Mouse (Mus musculus) heart, postnatal 10 days (tissue): Measurements from ENCODE around the gene Olfr320. TPM values are rescaled to one million over a fixed set of nuclear protein-coding genes. Genes with fewer than 3 reads are reported as not detected.

Experiments used
- total RNA-seq, 2 experiments: library from RNA; stranded (reverse); gene quantifications; 2 replicates each; pipeline ENCODE4 v1.2.3; 2021

The Olfr320 gene
- total RNA-seq, 2 experiments from 2014 or later: not detected

Other genes with a start within 250 kb of the Olfr320 start
- gene Gm12253, start 248.5 kb upstream of the Olfr320 start, total RNA-seq: not detected
- not detected for gene Lypd9, start 228.2 kb upstream of the Olfr320 start, total RNA-seq
- gene Olfr30, start 218.8 kb upstream of the Olfr320 start, total RNA-seq: not detected
- gene Olfr332, start 188.5 kb upstream of the Olfr320 start, total RNA-seq: not detected
- gene Olfr331, start 178.5 kb upstream of the Olfr320 start, total RNA-seq: not detected
- gene Olfr330, start 146.3 kb upstream of the Olfr320 start, total RNA-seq: not detected
- gene Olfr329-ps, start 134.7 kb upstream of the Olfr320 start, total RNA-seq: not detected
- gene Olfr328, start 125.5 kb upstream of the Olfr320 start, total RNA-seq: under 1 TPM in 1 of 2 experiments, not detected in 1; 0.07 TPM
- gene Olfr224, start 110.5 kb upstream of the Olfr320 start, total RNA-seq: not detected
- gene Olfr325, start 103.4 kb upstream of the Olfr320 start, total RNA-seq: not detected
- gene Olfr324, start 86.0 kb upstream of the Olfr320 start, total RNA-seq: not detected
- gene 2210407C18Rik, start 65.0 kb upstream of the Olfr320 start, total RNA-seq: under 1 TPM; 0.52 to 0.79 TPM
- gene Olfr323, start 50.6 kb upstream of the Olfr320 start, total RNA-seq: not detected
- under 1 TPM in 1 of 2 experiments, not detected in 1; 0.12 TPM for gene Trim58, start 40.6 kb upstream of the Olfr320 start, total RNA-seq
- gene Olfr322, start 22.3 kb upstream of the Olfr320 start, total RNA-seq: not detected
- not detected for gene Olfr319, start 18.1 kb downstream of the Olfr320 start, total RNA-seq
- gene Olfr318, start 42.9 kb downstream of the Olfr320 start, total RNA-seq: not detected
- not detected for gene Olfr317, start 58.1 kb downstream of the Olfr320 start, total RNA-seq
- gene Olfr316, start 71.6 kb downstream of the Olfr320 start, total RNA-seq: not detected
- not detected for gene Olfr315, start 92.1 kb downstream of the Olfr320 start, total RNA-seq
- not detected for gene Olfr314, start 101.9 kb downstream of the Olfr320 start, total RNA-seq
- gene Fam183b, start 120.9 kb downstream of the Olfr320 start, total RNA-seq: under 1 TPM in 1 of 2 experiments, not detected in 1; 0.67 TPM
- not detected for gene Olfr313, start 133.9 kb downstream of the Olfr320 start, total RNA-seq
- not detected for gene Olfr312, start 148.1 kb downstream of the Olfr320 start, total RNA-seq
- not detected for gene Olfr311, start 158.2 kb downstream of the Olfr320 start, total RNA-seq
- 1 to 10 TPM; 2.3 to 3.5 TPM for gene Gm12258, start 166.1 kb downstream of the Olfr320 start, total RNA-seq
- 1 to 10 TPM; 3.5 to 3.9 TPM for gene 2810021J22Rik, start 186.1 kb downstream of the Olfr320 start, total RNA-seq
- 1 to 10 TPM; 5.2 to 6.1 TPM for gene Zfp39, start 223.1 kb downstream of the Olfr320 start, total RNA-seq
- gene Btnl10, start 236.8 kb downstream of the Olfr320 start, total RNA-seq: under 1 TPM in 1 of 2 experiments, not detected in 1; 0.12 TPM